8 mouse cellular contexts compared by ENCODE assay signal in the genomic region with DNA sequence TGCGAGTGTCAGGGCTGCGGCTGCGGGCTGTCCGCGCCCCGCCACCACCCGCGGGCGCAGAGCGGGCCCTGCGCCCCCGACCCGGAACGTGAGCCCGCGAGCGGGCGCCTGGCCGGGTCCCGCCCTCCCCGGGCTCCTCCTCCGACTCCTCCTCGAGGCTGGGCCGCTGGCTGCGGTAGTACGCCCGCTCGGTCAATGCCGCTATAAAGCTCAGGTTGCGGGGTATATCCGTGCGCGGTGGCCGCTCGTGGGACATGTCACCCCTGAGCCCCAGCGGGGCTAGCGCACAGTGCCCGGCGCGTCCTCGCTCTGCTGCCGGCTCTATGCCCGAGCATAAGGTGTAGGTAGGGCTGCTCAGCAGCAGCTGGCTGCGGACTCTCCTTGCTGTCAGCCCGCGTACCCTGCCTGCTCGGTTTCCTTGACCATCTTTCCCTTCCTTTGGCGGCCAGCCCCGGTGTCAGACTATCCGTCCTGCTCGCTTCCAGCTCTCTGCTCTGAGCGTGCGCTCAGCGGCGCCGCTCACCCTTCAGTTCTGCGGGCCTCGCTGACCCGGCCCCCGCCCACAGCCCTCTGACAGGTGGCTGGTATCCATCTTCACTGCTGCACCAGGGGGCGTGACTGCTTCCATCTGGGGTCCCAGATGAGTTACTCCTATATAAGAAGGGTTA. TPM values are rescaled to one million over a fixed set of nuclear protein-coding genes. Genes with fewer than 3 reads are reported as not detected.
DNase-seq lines count a peak whose midpoint lies in the region; ATAC-seq and TF ChIP-seq lines count a peak whose summit lies in the region.

A gene (minus strand): TSS at position 503 of the 668 bp plus-strand sequence.

- no peak for TF ChIP-seq POLR2A in CH12.LX (IDR thresholded peaks at IDR 0.05; ENCODE audit: low read depth, low read length)
- TF ChIP-seq POLR2A in thymus, adult 2 months (IDR thresholded peaks at IDR 0.05; ENCODE audit: control insufficient read depth, extremely low read depth, insufficient read depth, low read length, poor library complexity) = no peak

- under 1% methylated on average over 51 of the region's 61 CpGs for WGBS in forebrain, embryonic 12.5 days
- WGBS in heart, embryonic 16.5 days = under 1% methylated on average over 52 of the region's 61 CpGs
- WGBS in neural tube, embryonic 14.5 days = under 1% methylated on average over 52 of the region's 61 CpGs
- under 1% methylated on average over 61 of the region's 61 CpGs for WGBS in thymus, adult 2 months

- TF ChIP-seq EP300 in CH12.LX (IDR thresholded peaks at IDR 0.05; ENCODE audit: low read length) = no peak

- no peaks in the 10 kb centered on the region for H3K9me3 ChIP-seq in CH12.LX (replicated peaks; ENCODE audit: low read length)
- H3K9me3 ChIP-seq in forebrain, embryonic 12.5 days = no peaks in the 10 kb centered on the region
- H3K9me3 ChIP-seq in heart, embryonic 16.5 days (replicated peaks; ENCODE audit: control insufficient read depth, low read length) = no peaks in the 10 kb centered on the region
- H3K9me3 ChIP-seq in neural tube, embryonic 14.5 days (ENCODE audit: control insufficient read depth, low read length) = no peaks in the 10 kb centered on the region

- H3K4me1 ChIP-seq in CH12.LX (ENCODE audit: control insufficient read depth in 1 of 2, insufficient read depth in 2 of 2) = peaks cover 2 to 14% of the 10 kb centered on the region in 2 experiments
- H3K4me1 ChIP-seq in forebrain, embryonic 12.5 days = peaks cover 16% of the 10 kb centered on the region
- H3K4me1 ChIP-seq in heart, embryonic 16.5 days (ENCODE audit: control insufficient read depth, insufficient read depth, low read length) = peaks cover 11% of the 10 kb centered on the region
- H3K4me1 ChIP-seq in neural tube, embryonic 14.5 days (ENCODE audit: control insufficient read depth, insufficient read depth, low read length) = peaks cover 8% of the 10 kb centered on the region
- peaks cover 8% of the 10 kb centered on the region for H3K4me1 ChIP-seq in thymus, adult 2 months (replicated peaks; ENCODE audit: control insufficient read depth, insufficient read depth, low read length)

- TF ChIP-seq CTCF in CH12.LX (conservative IDR thresholded peaks at IDR 0.05 in 1 of 2, IDR thresholded peaks at IDR 0.05 in 1 of 2; ENCODE audit: low read depth in 2 of 2, low read length in 2 of 2) = peak in 1 of 2 experiments; percentile 32; a peak in 2 of 4 replicates
- no peak for TF ChIP-seq CTCF in thymus, adult 2 months (IDR thresholded peaks at IDR 0.05; ENCODE audit: borderline replicate concordance, control insufficient read depth, extremely low read depth, insufficient read depth, low read length, poor library complexity)

- H3K4me3 ChIP-seq in CH12.LX (replicated peaks in 1 of 3; ENCODE audit: low read depth in 2 of 3, low read length in 2 of 3, poor library complexity in 1 of 3) = peak within 1 kb of the TSS; percentile 49 to 96 (median 66)
- H3K4me3 ChIP-seq in forebrain, embryonic 12.5 days (replicated peaks) = peak within 1 kb of the TSS; percentile 75
- peak within 1 kb of the TSS; percentile 88 for H3K4me3 ChIP-seq in heart, embryonic 16.5 days (ENCODE audit: low read length)
- H3K4me3 ChIP-seq in neural tube, embryonic 14.5 days (ENCODE audit: low read depth, low read length) = peak within 1 kb of the TSS; percentile 82
- peak within 1 kb of the TSS; percentile 56 for H3K4me3 ChIP-seq in thymus, adult 2 months (ENCODE audit: control insufficient read depth, insufficient read depth, low read length)

- dilution Hi-C loops in CH12.LX (cut with MboI; ENCODE audit: extremely low pct_ligation_motif_present, extremely low pct_unique_long_range_greater_than_20kb, low sequenced_read_pairs) = no loop called here

- H3K79me2 ChIP-seq in CH12.LX (replicated peaks; ENCODE audit: control insufficient read depth, extremely low read depth, insufficient read depth, poor library complexity, severe bottlenecking) = no peaks in the 10 kb centered on the region

- H3K4me2 ChIP-seq in CH12.LX (ENCODE audit: insufficient read depth, low read depth, poor library complexity, severe bottlenecking) = peak within 1 kb of the TSS; percentile 29
- H3K4me2 ChIP-seq in forebrain, embryonic 12.5 days = peak within 1 kb of the TSS; percentile 92
- H3K4me2 ChIP-seq in heart, embryonic 16.5 days (ENCODE audit: low read depth, low read length) = peak within 1 kb of the TSS; percentile 99
- H3K4me2 ChIP-seq in neural tube, embryonic 14.5 days (ENCODE audit: low read depth, low read length) = peak within 1 kb of the TSS; percentile 89

- peaks cover 35% of the 10 kb centered on the region for H3K27me3 ChIP-seq in CH12.LX (replicated peaks)
- H3K27me3 ChIP-seq in forebrain, embryonic 12.5 days = peaks cover 10% of the 10 kb centered on the region; the same call in 1 of the 2 replicates
- H3K27me3 ChIP-seq in heart, embryonic 16.5 days (ENCODE audit: control insufficient read depth, insufficient read depth, low read length) = no peaks in the 10 kb centered on the region
- no peaks in the 10 kb centered on the region for H3K27me3 ChIP-seq in neural tube, embryonic 14.5 days (ENCODE audit: control insufficient read depth, insufficient read depth, low read length)
- no peaks in the 10 kb centered on the region; the same call in 1 of the 2 replicates for H3K27me3 ChIP-seq in thymus, adult 2 months (ENCODE audit: control insufficient read depth, insufficient read depth, low read length)

- peak; percentile 82 for ATAC-seq in forebrain, embryonic 12.5 days (ENCODE audit: low FRiP score)
- peak; percentile 80 for ATAC-seq in heart, embryonic 16.5 days (replicated peaks; ENCODE audit: extremely low read depth, insufficient read depth, low FRiP score)
- peak; percentile 79 for ATAC-seq in neural tube, embryonic 14.5 days (ENCODE audit: low read depth)

- TF ChIP-seq RAD21 in CH12.LX (IDR thresholded peaks at IDR 0.05; ENCODE audit: low read depth, low read length) = no peak

- peak within 1 kb of the TSS; percentile 75 for H3K9ac ChIP-seq in CH12.LX (ENCODE audit: insufficient read depth, low read depth)
- H3K9ac ChIP-seq in forebrain, embryonic 12.5 days = peak within 1 kb of the TSS; percentile 82
- peak within 1 kb of the TSS; percentile 89 for H3K9ac ChIP-seq in heart, embryonic 16.5 days (ENCODE audit: low read length)
- peak within 1 kb of the TSS; percentile 95 for H3K9ac ChIP-seq in neural tube, embryonic 14.5 days (replicated peaks; ENCODE audit: low read depth, low read length)

- in situ Hi-C loops in CH12.LX (cut with MboI; ENCODE audit: low pct_ligation_motif_present, low pct_unique_long_range_greater_than_20kb, low sequenced_read_pairs) = no loop called here

- no peak within 1 kb of the TSS for H3K27ac ChIP-seq in CH12.LX (ENCODE audit: insufficient read depth, low read depth)
- peak within 1 kb of the TSS; percentile 89 for H3K27ac ChIP-seq in forebrain, embryonic 12.5 days
- H3K27ac ChIP-seq in heart, embryonic 16.5 days (ENCODE audit: low read length) = peak within 1 kb of the TSS; percentile 87
- H3K27ac ChIP-seq in neural tube, embryonic 14.5 days (ENCODE audit: low read depth, low read length) = peak within 1 kb of the TSS; percentile 93
- H3K27ac ChIP-seq in thymus, adult 2 months (ENCODE audit: control insufficient read depth, insufficient read depth, low read length) = no peak within 1 kb of the TSS

- no peaks in the 10 kb centered on the region for H3K36me3 ChIP-seq in CH12.LX (replicated peaks in 1 of 2; ENCODE audit: control insufficient read depth in 1 of 2, insufficient read depth in 1 of 2, low read length in 1 of 2)
- no peaks in the 10 kb centered on the region for H3K36me3 ChIP-seq in forebrain, embryonic 12.5 days (replicated peaks)
- H3K36me3 ChIP-seq in heart, embryonic 16.5 days (ENCODE audit: control insufficient read depth, insufficient read depth) = no peaks in the 10 kb centered on the region
- no peaks in the 10 kb centered on the region for H3K36me3 ChIP-seq in neural tube, embryonic 14.5 days (ENCODE audit: control insufficient read depth, insufficient read depth, low read length)
- no peaks in the 10 kb centered on the region for H3K36me3 ChIP-seq in thymus, adult 2 months (ENCODE audit: control insufficient read depth, insufficient read depth, low read length)

- DNase-seq in CH12.LX (ENCODE audit: extremely low read depth) = no peak
- peak; percentile 34 for DNase-seq in c-Kit-positive CD71-positive TER-119-positive erythroid progenitor cells, embryonic 14.5 days (ENCODE audit: low spot score)
- peak; percentile 76 to 88 for DNase-seq in kidney, postnatal 36 days
- DNase-seq in lung, adult 18-20 months = peak; percentile 72
- peak; percentile 63 for DNase-seq in thymus, adult 2 months

TF ChIP-seq in CH12.LX, 34 proteins besides CTCF, POLR2A, EP300 and RAD21:
- TF ChIP-seq NRF1 (IDR thresholded peaks at IDR 0.05; ENCODE audit: low read depth, low read length) (peak; percentile 53; the same call in 1 of the 2 replicates), HCFC1 (IDR thresholded peaks at IDR 0.05; ENCODE audit: low read depth, low read length) (no peak), UBTF (IDR thresholded peaks at IDR 0.05; ENCODE audit: low read depth, low read length) (0 out of 2 replicates have a peak, but pooled peaks have one; percentile 13), MXI1 (IDR thresholded peaks at IDR 0.05; ENCODE audit: low read depth, low read length) (peak; percentile 4; the same call in 1 of the 2 replicates), SIN3A (IDR thresholded peaks at IDR 0.05; ENCODE audit: low read length) (no peak)

RNA-seq across cellular contexts. Expression of the gene that starts here (rescaled TPM):
- total RNA-seq in CH12.LX (2012; rRNA removed) (1.3 and 1.6 TPM in 2 replicates), CH12.LX (2014; rRNA removed) (0.51 and 0.55 TPM in 2 replicates)
- polyA plus RNA-seq in CH12.LX (2012; ENCODE audit: insufficient read length, low read depth) = 1.2 and 1.4 TPM in 2 replicates
- polyA plus RNA-seq in forebrain, embryonic 12.5 days (2016; fragmentation: Nextera tagmentation; extraction: Ambion mirVana) = 1.1 and 1.3 TPM in 2 replicates
- 0.59 and 1.4 TPM in 2 replicates for polyA plus RNA-seq in heart, embryonic 16.5 days (2015; fragmentation: Nextera tagmentation; extraction: Ambion mirVana)
- 3.8 and 7.2 TPM in 2 replicates for polyA plus RNA-seq in neural tube, embryonic 14.5 days (2014; fragmentation: Nextera tagmentation; extraction: Ambion mirVana)
- polyA plus RNA-seq in thymus, adult 2 months (2012; rRNA removed) = 14.3 and 18.2 TPM in 2 replicates

Comparison
In these comparisons a context has a peak if more than half of its experiments do, and no peak if none do; other contexts are left out.
1. H3K27ac ChIP-seq: peak in forebrain, embryonic 12.5 days (single experiment), heart, embryonic 16.5 days (single experiment) and neural tube, embryonic 14.5 days (single experiment); none in CH12.LX (single experiment) and thymus, adult 2 months (single experiment).
2. H3K4me2 ChIP-seq: peak in every context shown above with its lines; median percentile 99 in heart, embryonic 16.5 days; 92 in forebrain, embryonic 12.5 days; 89 in neural tube, embryonic 14.5 days; 29 in CH12.LX.
3. Peak in every context shown above with its lines, with median percentiles within 50 percentile points of each other: H3K4me3 ChIP-seq, H3K9ac ChIP-seq and ATAC-seq.